Mouse (Mus musculus): ENCODE measurements around the gene Mgat5. TPM values are rescaled to one million over a fixed set of nuclear protein-coding genes. Genes with fewer than 3 reads are reported as not detected.

Gene Mgat5
- polyA plus RNA-seq, 1 experiment = 2.2 TPM

DNA sequence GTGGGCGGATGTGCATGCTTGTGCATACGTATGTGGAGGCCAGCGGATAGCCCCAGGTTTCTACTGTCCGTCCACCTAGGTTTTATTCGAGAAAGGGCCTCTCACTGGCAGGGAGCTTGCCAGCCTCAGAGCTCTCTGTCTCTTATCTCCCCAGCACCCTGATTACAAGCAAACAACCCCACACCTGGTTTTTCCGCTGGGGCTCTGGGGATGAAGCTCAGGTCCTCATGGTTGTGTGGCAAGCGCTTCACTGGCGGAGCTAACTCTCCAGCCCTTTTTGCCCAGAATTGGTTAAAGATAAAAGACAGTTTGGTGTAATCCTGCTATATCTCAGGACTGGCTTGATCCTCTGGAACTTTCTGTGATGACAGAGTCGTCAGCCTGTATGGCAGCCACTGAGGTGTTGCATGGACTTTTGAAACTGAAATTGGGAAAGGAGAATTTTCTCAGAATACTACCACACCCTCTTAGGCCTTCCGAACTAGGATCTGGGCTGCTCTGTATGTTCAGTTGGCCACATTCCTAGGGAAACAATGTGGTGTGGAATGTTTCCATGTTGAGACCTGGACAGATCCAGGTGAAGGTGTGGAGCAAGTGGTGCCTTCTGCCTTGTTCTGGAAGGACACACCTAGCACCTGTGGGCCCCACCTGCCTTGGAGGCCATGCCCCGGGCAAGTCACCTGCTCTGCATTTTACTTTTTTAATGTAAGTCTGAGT lies 39.4 kb downstream of the Mgat5 start:
- Histone ChIP-seq H3K4me2 (ENCODE audit: low read depth) (no peak overlapping the region), H3K36me3 (ENCODE audit: control insufficient read depth, insufficient read depth) (no peaks in the 10 kb centered on the region), H3ac (ENCODE audit: control insufficient read depth, insufficient read length) (no peak overlapping the region), H3K27me3 (ENCODE audit: control insufficient read depth, insufficient read depth, insufficient read length) (no peaks in the 10 kb centered on the region), H3K4me3 (no peak overlapping the region), H3K79me2 (ENCODE audit: control insufficient read depth, insufficient read depth) (no peaks in the 10 kb centered on the region)
- TF ChIP-seq MAX (IDR thresholded peaks at IDR 0.05; ENCODE audit: low read depth) = no peak
- TF ChIP-seq MYOD1 (IDR thresholded peaks at IDR 0.05; ENCODE audit: control insufficient read depth in 1 of 3, insufficient read length in 2 of 3, low read depth in 2 of 3) = no peak
- no peak for TF ChIP-seq POLR2A (IDR thresholded peaks at IDR 0.05; ENCODE audit: insufficient read length, low read depth)
- no peak for TF ChIP-seq E2F4 (IDR thresholded peaks at IDR 0.05; ENCODE audit: insufficient read depth)
- no peak for TF ChIP-seq SRF (IDR thresholded peaks at IDR 0.05; ENCODE audit: control insufficient read depth, insufficient read length, low read depth)
- no peak for TF ChIP-seq CEBPB (IDR thresholded peaks at IDR 0.05; ENCODE audit: insufficient read depth, poor library complexity, severe bottlenecking)
- no peak for TF ChIP-seq TCF12 (IDR thresholded peaks at IDR 0.05; ENCODE audit: insufficient read depth, poor library complexity, severe bottlenecking)
- TF ChIP-seq POLR2AphosphoS2 (IDR thresholded peaks at IDR 0.05; ENCODE audit: insufficient read length, low read depth) = no peak
- TF ChIP-seq REST (IDR thresholded peaks at IDR 0.05; ENCODE audit: insufficient read depth, insufficient read length) = no peak
- TF ChIP-seq TCF3 (IDR thresholded peaks at IDR 0.05; ENCODE audit: insufficient read length, low read depth) = no peak
- no peak for TF ChIP-seq MYOG (IDR thresholded peaks at IDR 0.05; ENCODE audit: control insufficient read depth in 1 of 3, insufficient read depth in 1 of 3, insufficient read length in 2 of 3, low read depth in 2 of 3)
- no peak for TF ChIP-seq USF1 (IDR thresholded peaks at IDR 0.05; ENCODE audit: low read depth)

DNA sequence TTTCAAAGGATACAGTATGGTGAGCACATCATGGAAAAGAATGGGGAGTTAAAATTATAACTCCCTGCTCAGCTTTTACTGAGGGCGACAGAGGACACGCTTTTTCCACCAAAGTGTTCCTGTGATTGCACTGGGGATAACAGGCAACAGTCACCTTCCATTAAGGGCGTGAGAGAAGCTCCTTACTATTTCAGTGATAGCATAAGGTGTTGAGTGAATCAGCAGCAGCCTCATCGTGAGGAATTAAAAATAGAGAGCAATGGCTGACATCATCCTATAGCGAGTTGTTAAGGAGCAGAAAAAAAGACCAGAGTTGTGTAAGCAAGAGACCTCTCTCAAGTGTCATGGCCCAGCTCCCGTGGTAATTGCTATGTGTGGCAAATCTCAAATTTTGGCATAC lies 41.3 kb downstream of the Mgat5 start:
- Histone ChIP-seq H3K79me2 (ENCODE audit: control insufficient read depth, insufficient read depth) (no peaks in the 10 kb centered on the region), H3K4me3 (no peak overlapping the region), H3K4me2 (ENCODE audit: low read depth) (no peak overlapping the region), H3K36me3 (ENCODE audit: control insufficient read depth, insufficient read depth) (no peaks in the 10 kb centered on the region), H3ac (ENCODE audit: control insufficient read depth, insufficient read length) (no peak overlapping the region), H3K27me3 (ENCODE audit: control insufficient read depth, insufficient read depth, insufficient read length) (no peaks in the 10 kb centered on the region)
- TF ChIP-seq POLR2AphosphoS2 (IDR thresholded peaks at IDR 0.05; ENCODE audit: insufficient read length, low read depth) (no peak), POLR2A (IDR thresholded peaks at IDR 0.05; ENCODE audit: insufficient read length, low read depth) (no peak), SRF (IDR thresholded peaks at IDR 0.05; ENCODE audit: control insufficient read depth, insufficient read length, low read depth) (no peak), REST (IDR thresholded peaks at IDR 0.05; ENCODE audit: insufficient read depth, insufficient read length) (no peak), USF1 (IDR thresholded peaks at IDR 0.05; ENCODE audit: low read depth) (no peak), E2F4 (IDR thresholded peaks at IDR 0.05; ENCODE audit: insufficient read depth) (no peak), MYOD1 (IDR thresholded peaks at IDR 0.05; ENCODE audit: control insufficient read depth in 1 of 3, insufficient read length in 2 of 3, low read depth in 2 of 3) (no peak), MAX (IDR thresholded peaks at IDR 0.05; ENCODE audit: low read depth) (no peak), CEBPB (IDR thresholded peaks at IDR 0.05; ENCODE audit: insufficient read depth, poor library complexity, severe bottlenecking) (no peak), TCF3 (IDR thresholded peaks at IDR 0.05; ENCODE audit: insufficient read length, low read depth) (no peak), TCF12 (IDR thresholded peaks at IDR 0.05; ENCODE audit: insufficient read depth, poor library complexity, severe bottlenecking) (no peak)

DNA sequence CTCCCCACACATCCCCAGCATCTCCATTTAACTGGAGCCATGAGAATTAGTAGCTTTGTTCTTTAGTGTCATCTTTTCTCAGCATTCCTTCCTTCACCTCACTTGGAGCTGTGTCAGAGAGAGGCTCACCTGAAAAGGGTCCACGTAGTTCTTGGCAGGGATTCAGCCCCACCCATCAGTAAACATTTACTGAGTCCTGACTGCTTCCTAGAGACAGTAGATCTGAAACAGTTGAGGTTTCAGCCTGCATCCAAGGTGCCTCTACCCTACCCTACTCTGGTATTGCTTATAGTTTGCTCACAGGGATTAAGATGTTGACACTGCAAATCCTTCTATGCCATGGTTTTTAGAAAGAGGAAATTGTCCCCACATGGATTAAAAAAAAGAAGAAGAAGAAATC lies 43.6 kb downstream of the Mgat5 start:
- Histone ChIP-seq H3K36me3 (ENCODE audit: control insufficient read depth, insufficient read depth) (no peaks in the 10 kb centered on the region), H3K4me3 (no peak overlapping the region), H3ac (ENCODE audit: control insufficient read depth, insufficient read length) (no peak overlapping the region), H3K27me3 (ENCODE audit: control insufficient read depth, insufficient read depth, insufficient read length) (no peaks in the 10 kb centered on the region), H3K79me2 (ENCODE audit: control insufficient read depth, insufficient read depth) (no peaks in the 10 kb centered on the region), H3K4me2 (ENCODE audit: low read depth) (no peak overlapping the region)
- TF ChIP-seq MYOG (IDR thresholded peaks at IDR 0.05; ENCODE audit: control insufficient read depth in 1 of 3, insufficient read depth in 1 of 3, insufficient read length in 2 of 3, low read depth in 2 of 3) (no peak), POLR2AphosphoS2 (IDR thresholded peaks at IDR 0.05; ENCODE audit: insufficient read length, low read depth) (no peak), REST (IDR thresholded peaks at IDR 0.05; ENCODE audit: insufficient read depth, insufficient read length) (no peak), USF1 (IDR thresholded peaks at IDR 0.05; ENCODE audit: low read depth) (no peak), SRF (IDR thresholded peaks at IDR 0.05; ENCODE audit: control insufficient read depth, insufficient read length, low read depth) (no peak), CEBPB (IDR thresholded peaks at IDR 0.05; ENCODE audit: insufficient read depth, poor library complexity, severe bottlenecking) (no peak)

DNA sequence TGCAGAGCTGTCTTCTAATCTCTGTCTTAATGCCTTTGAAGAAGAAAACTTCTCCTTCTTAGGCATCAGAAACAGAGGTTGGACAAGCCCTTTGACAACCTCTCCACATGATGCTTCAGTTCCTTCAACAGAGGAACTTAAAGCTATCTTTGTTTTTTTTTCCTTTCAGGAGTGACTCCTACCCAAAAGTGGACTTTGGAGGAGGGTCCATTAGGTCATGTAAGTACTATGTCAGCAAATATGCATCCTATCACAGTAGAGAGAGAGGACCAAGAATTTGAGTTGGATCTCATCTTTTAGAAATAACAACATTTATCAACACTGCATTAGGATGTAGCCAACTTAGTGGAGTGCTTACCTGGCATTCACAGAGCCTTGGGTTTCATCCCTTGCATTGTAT lies 44.8 kb downstream of the Mgat5 start:
- Histone ChIP-seq H3K4me2 (ENCODE audit: low read depth) (no peak overlapping the region), H3K4me3 (no peak overlapping the region)
- TF ChIP-seq E2F4 (IDR thresholded peaks at IDR 0.05; ENCODE audit: insufficient read depth) = no peak
- TF ChIP-seq MYOG (IDR thresholded peaks at IDR 0.05; ENCODE audit: control insufficient read depth in 1 of 3, insufficient read depth in 1 of 3, insufficient read length in 2 of 3, low read depth in 2 of 3) = no peak
- no peak for TF ChIP-seq TCF3 (IDR thresholded peaks at IDR 0.05; ENCODE audit: insufficient read length, low read depth)
- TF ChIP-seq SRF (IDR thresholded peaks at IDR 0.05; ENCODE audit: control insufficient read depth, insufficient read length, low read depth) = no peak
- TF ChIP-seq REST (IDR thresholded peaks at IDR 0.05; ENCODE audit: insufficient read depth, insufficient read length) = no peak
- TF ChIP-seq CEBPB (IDR thresholded peaks at IDR 0.05; ENCODE audit: insufficient read depth, poor library complexity, severe bottlenecking) = no peak
- TF ChIP-seq USF1 (IDR thresholded peaks at IDR 0.05; ENCODE audit: low read depth) = no peak

DNA sequence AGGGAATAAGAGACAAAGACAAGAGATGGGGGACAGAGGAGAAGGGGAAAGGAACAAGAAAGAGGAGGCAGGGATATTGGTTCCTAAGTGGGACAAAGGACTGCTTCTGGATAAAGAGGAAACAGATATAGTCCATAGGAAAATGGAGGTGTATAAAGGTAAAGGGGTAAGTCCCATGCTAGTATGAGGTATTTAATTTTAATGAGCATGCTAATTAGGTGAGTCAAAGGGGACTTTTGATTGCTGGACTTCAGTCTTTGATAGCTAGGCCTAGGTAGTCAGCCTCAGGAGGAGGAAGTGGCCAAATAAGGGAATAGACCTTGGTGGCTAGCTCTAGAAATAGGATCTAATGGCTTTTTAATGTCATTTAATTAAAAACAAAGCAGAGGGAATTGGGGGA lies 45.5 kb downstream of the Mgat5 start:
- Histone ChIP-seq H3K27me3 (ENCODE audit: control insufficient read depth, insufficient read depth, insufficient read length) (no peaks in the 10 kb centered on the region), H3K36me3 (ENCODE audit: control insufficient read depth, insufficient read depth) (no peaks in the 10 kb centered on the region), H3ac (ENCODE audit: control insufficient read depth, insufficient read length) (no peak overlapping the region), H3K4me2 (ENCODE audit: low read depth) (no peak overlapping the region), H3K79me2 (ENCODE audit: control insufficient read depth, insufficient read depth) (no peaks in the 10 kb centered on the region), H3K4me3 (no peak overlapping the region)
- TF ChIP-seq POLR2A (IDR thresholded peaks at IDR 0.05; ENCODE audit: insufficient read length, low read depth) (no peak), CEBPB (IDR thresholded peaks at IDR 0.05; ENCODE audit: insufficient read depth, poor library complexity, severe bottlenecking) (no peak), POLR2AphosphoS2 (IDR thresholded peaks at IDR 0.05; ENCODE audit: insufficient read length, low read depth) (no peak), MYOG (IDR thresholded peaks at IDR 0.05; ENCODE audit: control insufficient read depth in 1 of 3, insufficient read depth in 1 of 3, insufficient read length in 2 of 3, low read depth in 2 of 3) (no peak), MYOD1 (IDR thresholded peaks at IDR 0.05; ENCODE audit: control insufficient read depth in 1 of 3, insufficient read length in 2 of 3, low read depth in 2 of 3) (no peak), MAX (IDR thresholded peaks at IDR 0.05; ENCODE audit: low read depth) (no peak), TCF12 (IDR thresholded peaks at IDR 0.05; ENCODE audit: insufficient read depth, poor library complexity, severe bottlenecking) (no peak), SRF (IDR thresholded peaks at IDR 0.05; ENCODE audit: control insufficient read depth, insufficient read length, low read depth) (no peak), E2F4 (IDR thresholded peaks at IDR 0.05; ENCODE audit: insufficient read depth) (no peak), USF1 (IDR thresholded peaks at IDR 0.05; ENCODE audit: low read depth) (no peak), TCF3 (IDR thresholded peaks at IDR 0.05; ENCODE audit: insufficient read length, low read depth) (no peak), REST (IDR thresholded peaks at IDR 0.05; ENCODE audit: insufficient read depth, insufficient read length) (no peak)

More for the DNA sequence above, 44.8 kb downstream of the Mgat5 start:
- Histone ChIP-seq H3K36me3 (ENCODE audit: control insufficient read depth, insufficient read depth) (no peaks in the 10 kb centered on the region), H3ac (ENCODE audit: control insufficient read depth, insufficient read length) (no peak overlapping the region), H3K79me2 (ENCODE audit: control insufficient read depth, insufficient read depth) (no peaks in the 10 kb centered on the region), H3K27me3 (ENCODE audit: control insufficient read depth, insufficient read depth, insufficient read length) (no peaks in the 10 kb centered on the region)
